ENCODE assay signal across 8 mouse cellular contexts in the genomic region with DNA sequence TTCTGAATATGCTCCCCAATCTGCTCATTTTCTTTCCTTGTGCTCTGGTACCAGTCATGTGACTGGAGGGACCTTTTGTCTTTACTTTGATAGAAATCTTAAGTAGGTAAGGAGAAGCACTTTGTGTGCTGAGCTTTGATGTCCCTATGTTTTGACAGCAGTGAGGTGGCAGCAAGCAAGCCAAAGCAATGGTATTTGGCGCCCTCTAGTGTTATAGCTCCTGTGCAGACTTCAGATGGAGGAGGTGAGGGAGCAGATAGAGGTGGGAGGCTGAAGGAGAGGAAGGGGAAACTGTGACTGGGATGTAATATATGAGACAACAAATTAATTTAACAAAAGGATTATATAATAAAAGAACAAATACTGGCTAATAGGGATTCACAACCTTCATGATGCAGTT. TPM values are rescaled to one million over a fixed set of nuclear protein-coding genes. Genes with fewer than 3 reads are reported as not detected.
DNase-seq lines count a peak whose midpoint lies in the region; ATAC-seq and TF ChIP-seq lines count a peak whose summit lies in the region.

No protein-coding gene starts in this region.

- DNase-seq in heart, adult 11 months, result peak; percentile 95
- peak; percentile 89 for DNase-seq in cerebellum, adult 9-10 months
- peak; percentile 44 to 67 for DNase-seq in frontal cortex, postnatal 14 days (ENCODE audit: low spot score in 2 of 2)
- DNase-seq in left cerebral cortex, adult 2 months (ENCODE audit: extremely low spot score in 1 of 2, low spot score in 2 of 2), result peak; percentile 72 to 77
- DNase-seq in mesoderm, embryonic 11.5 days (ENCODE audit: low read depth, low spot score), result peak; percentile 89
- DNase-seq in spleen, adult 18-20 months, result peak; percentile 38 to 63

- peak; percentile 95 for TF ChIP-seq CTCF in left cerebral cortex, adult 2 months (IDR thresholded peaks at IDR 0.05)

- H3K4me1 ChIP-seq in heart, embryonic 12.5 days (replicated peaks), result no peaks in the 10 kb centered on the region

- no peak overlapping the region for H3K4me2 ChIP-seq in heart, embryonic 12.5 days

- no peaks in the 10 kb centered on the region for H3K36me3 ChIP-seq in heart, embryonic 12.5 days

- no peaks in the 10 kb centered on the region for H3K9me3 ChIP-seq in heart, embryonic 12.5 days (replicated peaks)

- H3K27me3 ChIP-seq in heart, embryonic 12.5 days (replicated peaks), result no peaks in the 10 kb centered on the region

- no peak overlapping the region for H3K27ac ChIP-seq in heart, embryonic 12.5 days (ENCODE audit: poor library complexity, severe bottlenecking)
- no peak overlapping the region for H3K27ac ChIP-seq in left cerebral cortex, adult 2 months

- H3K9ac ChIP-seq in heart, embryonic 12.5 days, result no peak overlapping the region

- H3K4me3 ChIP-seq in heart, embryonic 12.5 days, result no peak overlapping the region
- no peak overlapping the region for H3K4me3 ChIP-seq in left cerebral cortex, adult 2 months

- ATAC-seq in heart, embryonic 12.5 days (ENCODE audit: insufficient number of reproducible peaks, low FRiP score), result no peak
- ATAC-seq in inflammation-experienced regulatory T-cells, adult 6 months, result peak; percentile 99

- 0% methylated on average over 1 of the region's 1 CpGs for WGBS in heart, embryonic 12.5 days

- intact Hi-C loops in left cerebral cortex, adult 2 months (cut with DNase I), result loop anchor here (1.0 to 5.0 kb wide), 3 partner anchors 142 to 220 kb away; no protein-coding TSS in a partner anchor

RNA-seq across cellular contexts. Expression of gene Nfat5, which starts 30.9 kb away (rescaled TPM):
- 13.1 and 15.1 TPM in 2 replicates for polyA plus RNA-seq in heart, embryonic 12.5 days (2016; fragmentation: Nextera tagmentation; extraction: Ambion mirVana)
- polyA plus RNA-seq in inflammation-experienced regulatory T-cells, adult 6 months (2017; shearing (Covaris generic)), result 10 to 100 TPM; 12.7 to 23.8 (median 21.3) TPM
- 10 to 100 TPM; 54.8 to 60.3 TPM for total RNA-seq in left cerebral cortex, adult 2 months (2021)
